8 mouse cellular contexts compared by ENCODE assay signal in the genomic region with DNA sequence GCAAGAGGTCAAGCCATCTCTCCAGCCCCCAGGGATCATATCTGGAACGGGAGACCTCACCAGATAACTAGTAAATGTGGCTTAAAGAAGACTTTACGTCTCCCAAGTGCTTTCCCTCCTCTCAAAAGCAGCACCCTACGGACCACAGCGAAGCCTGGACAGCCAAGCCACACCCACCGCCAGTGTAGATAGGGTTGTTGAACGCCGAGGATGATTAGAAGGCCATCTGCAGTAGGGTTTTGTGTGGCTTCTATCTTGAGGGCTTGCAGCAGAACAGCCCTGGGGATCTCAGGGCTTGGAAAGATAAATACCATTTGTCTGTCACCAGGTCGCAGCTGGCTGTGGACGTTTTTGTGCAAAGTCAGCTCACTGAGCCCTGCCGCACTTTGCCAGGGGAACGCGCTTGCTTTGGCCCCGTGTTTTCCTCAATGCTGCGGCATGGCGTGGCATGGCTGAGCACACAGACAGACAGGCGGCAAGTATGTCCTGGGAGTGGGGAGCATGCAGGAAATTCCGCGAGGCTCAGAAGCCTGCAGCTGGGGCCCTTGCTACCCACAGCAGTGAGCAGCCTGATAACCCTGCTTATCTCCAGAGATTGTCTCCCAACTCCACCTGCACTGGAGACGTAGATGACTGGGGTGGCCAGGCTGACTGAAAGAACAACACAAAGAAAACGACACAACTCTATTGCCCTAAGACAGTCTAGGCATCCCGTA. TPM values are rescaled to one million over a fixed set of nuclear protein-coding genes. Genes with fewer than 3 reads are reported as not detected.
DNase-seq lines count a peak whose midpoint lies in the region; ATAC-seq and TF ChIP-seq lines count a peak whose summit lies in the region.

No protein-coding gene starts in this region.

- H3K4me2 ChIP-seq in lung, embryonic 15.5 days, result peak overlapping the region; percentile 54
- H3K4me2 ChIP-seq in limb, embryonic 15.5 days, result peak overlapping the region; percentile 29

- no peaks in the 10 kb centered on the region for H3K36me3 ChIP-seq in lung, embryonic 15.5 days
- no peaks in the 10 kb centered on the region for H3K36me3 ChIP-seq in limb, embryonic 15.5 days

- H3K4me1 ChIP-seq in lung, embryonic 15.5 days, result peaks cover 8% of the 10 kb centered on the region
- H3K4me1 ChIP-seq in limb, embryonic 15.5 days, result peaks cover 6% of the 10 kb centered on the region
- peaks cover 8% of the 10 kb centered on the region for H3K4me1 ChIP-seq in olfactory bulb, adult 2 months (ENCODE audit: control insufficient read depth, insufficient read depth, low read length)

- peak overlapping the region; percentile 17 for H3K4me3 ChIP-seq in lung, embryonic 15.5 days
- peak overlapping the region; percentile 10; the same call in 1 of the 2 replicates for H3K4me3 ChIP-seq in limb, embryonic 15.5 days
- no peak overlapping the region for H3K4me3 ChIP-seq in olfactory bulb, adult 2 months (ENCODE audit: insufficient read depth, low read depth, low read length)

- no peaks in the 10 kb centered on the region for H3K27me3 ChIP-seq in lung, embryonic 15.5 days
- H3K27me3 ChIP-seq in limb, embryonic 15.5 days, result no peaks in the 10 kb centered on the region

- no peak overlapping the region for H3K27ac ChIP-seq in lung, embryonic 15.5 days
- H3K27ac ChIP-seq in limb, embryonic 15.5 days, result no peak overlapping the region
- H3K27ac ChIP-seq in olfactory bulb, adult 2 months (ENCODE audit: insufficient read depth, low read depth, low read length), result 0 out of 2 replicates have a peak overlapping the region, but pooled peaks have one; percentile 28

- 0 out of 2 replicates have a peak overlapping the region, but pooled peaks have one; percentile 2 for H3K9ac ChIP-seq in lung, embryonic 15.5 days
- H3K9ac ChIP-seq in limb, embryonic 15.5 days, result no peak overlapping the region

- no peaks in the 10 kb centered on the region for H3K9me3 ChIP-seq in lung, embryonic 15.5 days
- no peaks in the 10 kb centered on the region for H3K9me3 ChIP-seq in limb, embryonic 15.5 days

- 27% methylated on average over 21 of the region's 21 CpGs for WGBS in lung, embryonic 15.5 days
- 56% methylated on average over 21 of the region's 21 CpGs for WGBS in limb, embryonic 15.5 days
- 63% methylated on average over 21 of the region's 21 CpGs for WGBS in olfactory bulb, adult 2 months

- no peak for TF ChIP-seq CTCF in olfactory bulb, adult 2 months (IDR thresholded peaks at IDR 0.05; ENCODE audit: insufficient read depth, low read depth, low read length)

- peak; percentile 22 for DNase-seq in adrenal gland, postnatal 10 days
- DNase-seq in adrenal gland, adult 18-20 months (ENCODE audit: low spot score in 2 of 2), result no peak
- no peak for DNase-seq in lung, adult 18-20 months
- no peak for DNase-seq in cerebellum, adult 18-20 months
- no peak for DNase-seq in gastrocnemius, postnatal 10 days

- no peak for TF ChIP-seq POLR2A in olfactory bulb, adult 2 months (IDR thresholded peaks at IDR 0.05; ENCODE audit: insufficient read depth, low read depth, low read length)

- ATAC-seq in lung, embryonic 15.5 days (ENCODE audit: borderline replicate concordance, extremely low read depth, low FRiP score, low TSS enrichment), result no peak; the same call in 1 of the 2 replicates
- ATAC-seq in limb, embryonic 15.5 days (ENCODE audit: insufficient number of reproducible peaks, low FRiP score, low TSS enrichment, low read depth), result no peak

RNA-seq across cellular contexts. Expression of gene 1600014C10Rik, which starts 15.9 kb away (rescaled TPM):
- 10 to 100 TPM; 45.5 to 58.0 TPM for total RNA-seq in adrenal gland, postnatal 10 days (2021)
- total RNA-seq in adrenal gland, adult 18-20 months (2021), result 10 to 100 TPM; 45.4 to 47.7 TPM
- polyA plus RNA-seq in lung, embryonic 15.5 days (2015; fragmentation: Nextera tagmentation; extraction: Ambion mirVana), result 16.0 and 19.0 TPM in 2 replicates
- polyA plus RNA-seq in limb, embryonic 15.5 days (2015; fragmentation: Nextera tagmentation; extraction: Ambion mirVana), result 16.5 and 17.6 TPM in 2 replicates
- not detected in 2 replicates for polyA plus RNA-seq in olfactory bulb, adult 2 months (2012; ENCODE audit: insufficient read depth, insufficient read length, low replicate concordance, missing spikeins)
- total RNA-seq in gastrocnemius, postnatal 10 days (2021), result 10 to 100 TPM; 15.1 to 15.8 TPM

RNA-seq across cellular contexts. Expression of gene Ccne1, which starts 59.8 kb away (rescaled TPM):
- total RNA-seq in adrenal gland, postnatal 10 days (2021), result 10 to 100 TPM; 10.0 to 10.8 TPM
- total RNA-seq in adrenal gland, adult 18-20 months (2021), result 1 to 10 TPM; 7.7 to 8.9 TPM
- 57.6 and 59.4 TPM in 2 replicates for polyA plus RNA-seq in lung, embryonic 15.5 days (2015; fragmentation: Nextera tagmentation; extraction: Ambion mirVana)
- polyA plus RNA-seq in limb, embryonic 15.5 days (2015; fragmentation: Nextera tagmentation; extraction: Ambion mirVana), result 55.6 and 62.3 TPM in 2 replicates
- polyA plus RNA-seq in olfactory bulb, adult 2 months (2012; ENCODE audit: insufficient read depth, insufficient read length, low replicate concordance, missing spikeins), result not detected in 2 replicates
- 1 to 10 TPM; 3.1 to 8.2 TPM for total RNA-seq in gastrocnemius, postnatal 10 days (2021)
